Mouse (Mus musculus) brain, embryonic 18.5 days (tissue): Measurements from ENCODE around the gene Sell.

Experiments used
- DNase-seq: peaks from one replicate; pipeline ENCODE4 v3.0.0-alpha.2; 2012; ENCODE audit warnings: low read depth, low spot score

Gene Sell

DNA sequence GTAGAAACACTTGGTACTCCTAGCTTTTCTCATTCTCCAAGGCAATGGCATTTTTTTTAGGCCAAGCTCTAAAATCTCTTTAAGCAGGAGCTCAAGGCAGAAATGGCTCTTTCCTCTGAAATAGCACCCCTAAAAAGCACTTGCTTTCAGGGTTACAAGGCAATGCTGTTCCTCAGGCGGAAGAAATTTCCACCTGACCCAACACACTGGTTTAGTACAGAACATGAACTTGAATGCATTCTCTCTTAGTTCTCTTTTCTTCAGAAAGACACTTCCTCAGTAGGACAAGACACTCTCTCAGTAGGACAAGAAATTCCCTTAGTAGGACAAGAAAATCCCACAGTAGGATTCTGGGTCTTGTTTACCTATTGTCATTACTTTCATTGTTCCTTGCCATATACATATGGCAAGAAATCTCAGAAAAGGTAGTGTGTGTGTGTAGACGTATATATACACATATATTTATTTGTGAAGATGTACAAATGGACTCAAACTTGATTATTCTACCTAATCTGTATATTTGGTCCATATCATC, 12.9 kb downstream of the Sell start:
- no peak for DNase-seq

DNA sequence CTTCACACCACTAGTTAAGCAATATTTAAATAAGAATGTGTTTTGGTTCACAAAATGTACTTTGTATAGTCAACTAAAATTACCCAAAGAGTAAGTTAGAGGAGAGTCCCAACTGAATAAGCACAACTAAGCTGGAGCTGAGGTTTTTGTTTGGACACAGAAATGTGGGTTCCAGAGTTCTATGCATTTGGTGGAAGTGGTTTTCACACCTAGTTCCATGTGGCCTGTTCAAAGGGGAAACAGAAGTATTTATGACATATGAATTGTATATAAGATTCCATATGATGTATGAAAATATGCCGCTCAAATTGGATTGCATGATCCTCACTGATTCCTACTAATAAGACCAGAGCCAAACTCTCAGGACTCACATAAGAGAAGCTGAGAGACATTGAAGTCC, 13.6 kb downstream of the Sell start:
- DNase-seq, result no peak

DNA sequence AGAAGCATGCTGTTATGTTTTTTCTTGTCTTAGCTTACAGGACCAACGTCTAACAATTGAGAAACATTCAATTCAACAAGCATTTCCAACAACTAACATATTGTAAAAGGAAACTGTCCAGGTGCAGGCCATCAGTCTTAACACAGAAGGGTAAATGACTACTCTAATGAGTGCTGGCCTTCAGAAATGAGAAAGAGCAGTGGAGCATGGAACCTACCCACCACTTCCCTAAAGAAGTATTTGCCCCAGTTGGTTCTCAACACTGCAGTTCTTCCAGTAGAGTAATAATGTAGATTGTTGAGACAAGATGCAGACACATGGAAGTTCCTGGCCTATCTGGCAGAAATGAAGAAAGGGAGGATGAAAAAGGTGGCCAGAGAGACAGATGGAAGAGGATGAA, 14.7 kb downstream of the Sell start:
- DNase-seq, result no peak

DNA sequence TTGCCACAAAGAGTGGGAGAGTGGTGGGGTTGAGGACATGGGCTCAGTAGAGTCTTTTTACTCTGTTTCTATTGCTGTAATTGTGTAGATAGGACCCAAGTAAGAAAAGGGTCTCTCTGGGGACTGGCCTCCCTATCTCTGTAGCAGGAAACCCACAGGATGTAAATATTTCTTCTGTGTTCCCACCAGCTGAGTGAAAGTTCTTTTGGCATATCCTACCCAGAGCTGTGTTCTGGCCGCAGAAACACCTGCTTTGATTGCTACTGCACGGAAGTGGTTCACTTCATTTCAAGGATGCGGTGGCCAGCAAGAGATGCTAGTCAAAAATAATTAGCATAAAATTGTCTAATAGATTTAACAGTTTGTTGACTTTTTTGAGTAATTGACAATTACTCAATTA, 15.2 kb downstream of the Sell start:
- no peak for DNase-seq

DNA sequence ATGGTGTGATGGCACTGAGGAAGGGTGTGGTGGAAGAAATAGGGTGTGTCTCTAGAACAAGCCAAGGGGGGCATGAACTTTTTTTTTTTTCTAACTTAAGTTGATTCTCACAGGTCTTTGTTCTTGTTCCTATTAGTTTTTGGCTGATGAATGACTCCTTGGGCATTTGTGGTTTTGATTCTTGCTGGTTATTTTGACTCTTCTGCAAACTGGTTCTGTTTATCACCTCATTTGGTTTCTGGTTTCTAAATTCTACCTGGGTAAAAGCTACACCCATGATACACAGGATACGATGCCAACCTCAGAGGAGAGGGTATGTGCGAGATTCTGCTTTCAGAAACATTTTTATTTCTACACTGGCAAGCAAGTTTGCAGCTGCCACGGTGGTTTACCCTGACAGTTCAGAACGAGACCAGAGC, 16.6 kb downstream of the Sell start:
- no peak for DNase-seq

DNA sequence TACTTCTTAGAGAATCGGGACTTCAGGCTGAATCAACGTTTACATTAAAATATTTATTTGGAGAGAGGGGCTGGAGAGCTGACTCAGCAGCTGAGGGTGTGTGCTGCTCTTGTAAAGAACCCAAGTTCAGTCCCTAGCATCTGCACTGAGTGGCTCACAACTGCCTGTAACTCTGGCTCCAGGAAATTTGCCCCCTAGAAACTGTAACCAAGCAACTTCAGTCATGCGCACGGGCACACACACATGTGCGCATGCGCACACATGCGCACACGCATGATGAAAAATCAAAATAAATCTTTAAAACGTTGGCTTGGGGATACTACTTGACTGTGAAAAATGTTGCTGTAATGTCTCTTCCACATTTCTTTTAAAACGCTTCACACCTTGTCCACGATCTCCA, 17.3 kb downstream of the Sell start:
- DNase-seq, result no peak

DNA sequence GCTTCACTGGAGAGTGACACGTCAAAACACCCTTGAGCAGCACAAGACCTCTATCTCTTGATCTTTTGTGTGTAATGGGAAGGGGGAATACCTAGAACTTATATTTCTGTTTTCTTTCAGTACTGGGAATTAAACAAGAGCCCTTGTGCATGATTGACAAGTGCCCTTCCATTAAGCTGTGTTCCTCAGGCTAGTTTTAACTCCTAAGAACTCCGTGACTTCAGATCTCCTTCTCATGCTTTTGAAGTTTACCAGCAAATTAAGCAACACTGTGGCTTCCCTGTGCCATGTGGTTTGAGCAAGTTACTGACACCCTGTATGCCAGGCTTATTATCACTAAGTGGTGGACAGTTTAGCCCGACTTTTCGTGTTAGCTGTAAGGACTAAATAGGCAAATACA, 21.3 kb downstream of the Sell start:
- no peak for DNase-seq

DNA sequence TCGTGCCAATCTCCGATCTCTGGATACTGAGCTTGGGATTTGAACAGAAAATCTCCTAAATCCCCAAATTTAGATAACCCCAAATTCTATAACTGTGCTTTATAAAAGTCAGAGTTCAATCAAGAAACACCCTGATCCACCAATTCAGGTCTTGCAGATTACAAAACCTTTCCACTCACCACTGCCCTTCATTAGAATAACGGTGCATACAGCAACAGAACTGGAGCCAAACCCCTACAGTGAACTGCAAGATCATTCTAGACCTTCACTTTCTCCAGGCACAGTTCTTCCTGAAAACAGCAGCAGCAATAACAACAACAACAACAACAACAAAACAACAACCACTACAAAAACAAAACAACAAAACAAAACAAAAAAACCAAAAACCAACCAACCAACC, 25.0 kb downstream of the Sell start:
- DNase-seq, result no peak

DNA sequence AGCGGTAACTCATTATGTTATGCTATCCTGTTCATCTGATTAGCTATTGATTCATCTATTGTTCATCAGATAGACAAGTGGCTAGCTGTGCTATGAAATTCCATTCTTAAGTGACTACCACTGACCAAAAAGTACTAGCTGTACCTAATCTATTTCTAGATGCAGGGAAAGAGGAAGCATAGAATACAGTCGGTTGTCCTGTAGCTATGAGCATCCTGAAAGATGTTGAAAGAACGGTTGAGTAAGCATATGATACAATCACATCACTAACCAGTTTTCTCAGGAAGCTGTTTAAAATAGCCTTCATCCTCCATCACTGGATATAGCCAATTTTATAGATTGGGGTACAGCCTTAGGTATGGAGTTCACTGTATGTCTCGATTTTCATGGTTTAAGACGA, 26.1 kb downstream of the Sell start:
- DNase-seq, result no peak

DNA sequence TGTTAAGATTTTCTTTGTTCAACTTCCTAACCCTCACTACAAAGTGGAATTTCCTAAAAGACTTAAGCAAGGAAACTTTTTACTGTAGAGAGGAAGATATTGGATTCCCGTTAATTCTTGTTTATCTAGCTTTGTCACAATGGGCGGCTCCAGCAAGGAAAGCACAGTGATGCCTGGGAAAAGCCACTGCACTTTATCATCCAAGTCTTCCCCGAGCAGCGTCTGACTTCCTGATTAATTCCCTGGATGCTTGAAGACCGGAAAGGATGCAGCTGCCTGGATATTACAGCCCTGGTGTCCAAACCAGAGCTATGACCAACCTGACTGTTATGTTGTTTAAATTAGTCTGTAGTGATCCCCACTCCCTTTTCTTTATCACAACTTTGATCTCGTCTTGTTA, 35.0 kb downstream of the Sell start:
- DNase-seq, result no peak

DNA sequence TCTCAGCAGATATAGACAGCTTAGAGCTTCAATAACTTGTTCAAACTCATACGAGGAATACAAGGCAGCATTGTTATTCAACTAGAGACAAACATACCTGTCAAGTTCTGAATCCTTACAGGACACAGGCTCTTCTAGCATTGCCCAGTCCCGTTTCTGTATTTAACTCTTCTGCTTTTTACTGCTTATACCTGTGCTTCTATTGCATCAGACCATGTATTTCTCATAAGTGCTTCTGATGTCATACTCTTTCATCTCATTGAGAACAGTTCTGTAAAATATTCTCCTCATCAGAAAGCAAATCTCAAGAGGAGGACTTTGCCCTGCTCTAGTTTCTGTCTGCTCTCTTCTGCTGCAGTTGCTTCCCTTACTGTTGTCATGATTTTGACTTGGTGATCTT, 36.1 kb downstream of the Sell start:
- DNase-seq, result no peak

DNA sequence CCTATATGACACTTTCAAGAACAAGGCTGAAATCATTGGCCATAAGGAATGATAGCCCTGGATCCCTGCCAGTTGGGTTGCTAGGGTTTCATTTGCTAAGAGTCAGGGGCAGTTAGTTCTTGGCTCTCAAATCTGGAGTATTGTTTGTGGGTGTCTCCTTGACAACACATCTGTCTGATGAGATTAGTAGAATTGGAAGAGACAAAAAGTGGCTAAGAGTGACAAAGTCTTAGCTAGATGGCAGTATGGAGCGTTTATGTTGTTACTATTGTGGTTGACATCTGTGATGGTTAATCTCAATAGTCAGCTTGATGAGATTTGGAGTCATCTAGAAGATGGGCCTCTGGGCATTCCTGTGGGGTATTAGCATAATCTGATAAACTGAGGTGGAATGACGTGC, 36.6 kb downstream of the Sell start:
- no peak for DNase-seq

DNA sequence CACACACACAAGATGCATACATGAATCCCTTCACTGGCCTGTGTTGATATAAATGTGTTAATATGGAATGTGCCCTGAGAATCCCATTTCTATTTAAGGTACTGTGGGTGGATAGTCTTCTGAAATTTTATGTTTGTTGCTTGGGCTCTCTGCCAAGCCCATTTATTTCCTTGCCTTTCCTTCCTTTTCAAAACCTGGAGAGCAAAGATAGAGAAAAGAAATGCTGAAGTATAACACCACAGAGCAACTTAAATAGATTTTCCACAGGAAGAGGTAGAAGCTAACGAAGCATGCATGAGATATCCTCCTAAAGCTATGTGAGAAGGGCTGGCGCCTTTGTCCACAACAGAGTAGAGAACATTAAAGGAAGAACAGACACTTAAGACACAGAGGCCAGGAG, 48.0 kb downstream of the Sell start:
- DNase-seq, result no peak

DNA sequence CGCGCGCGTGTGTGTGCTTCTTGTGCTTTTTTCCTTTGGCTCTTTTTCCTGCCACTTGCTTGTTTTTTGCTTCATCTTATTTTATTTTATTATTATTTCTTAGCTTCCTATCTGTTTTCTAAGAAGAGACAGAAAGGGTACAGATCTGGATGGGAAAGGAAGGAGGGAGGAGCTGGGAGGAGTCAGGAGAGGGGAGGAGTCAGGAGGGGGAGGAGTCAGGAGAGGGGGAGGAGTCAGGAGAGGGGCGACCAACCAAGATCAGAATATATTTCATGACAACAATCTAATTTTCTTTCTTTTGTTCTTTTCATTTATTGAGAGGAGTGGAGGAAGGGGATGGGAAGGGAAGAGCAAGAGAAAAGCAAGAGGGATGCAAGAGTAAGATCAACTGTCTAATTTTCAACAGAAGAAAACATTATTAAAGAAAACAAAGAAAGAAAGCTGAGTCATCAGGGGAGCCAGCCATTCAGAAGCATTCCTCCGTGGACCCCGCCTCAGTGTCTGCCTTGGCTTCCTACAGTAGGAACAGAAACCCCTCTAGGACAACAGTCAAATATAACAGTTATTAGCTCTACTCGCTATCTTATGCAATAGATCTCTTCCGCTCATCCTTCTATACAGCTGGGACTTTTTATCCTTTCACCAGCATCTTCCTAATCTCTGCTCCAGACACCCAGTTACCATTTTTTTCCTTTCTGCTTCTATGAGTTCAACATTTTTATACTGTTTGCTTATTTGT, 49.0 kb downstream of the Sell start:
- no peak for DNase-seq

DNA sequence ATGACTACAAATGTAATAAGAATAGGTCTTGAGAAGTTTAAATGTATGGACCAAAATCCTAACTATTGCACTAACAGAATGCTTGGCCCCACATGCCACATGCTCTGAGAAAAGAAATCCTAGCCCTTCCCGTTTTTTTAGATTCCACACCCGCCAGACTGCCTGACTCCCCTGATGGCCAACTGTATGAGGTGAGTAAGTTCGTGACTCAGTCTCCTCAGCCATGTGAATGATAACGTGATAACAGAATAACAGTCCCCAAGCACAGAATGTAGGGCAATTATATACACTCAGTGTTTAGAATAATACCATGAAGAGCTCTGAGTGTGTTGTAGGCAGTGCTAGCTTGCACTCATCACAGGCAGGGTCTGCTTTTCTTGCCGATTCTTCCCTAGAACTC, 52.5 kb downstream of the Sell start:
- DNase-seq, result no peak

DNA sequence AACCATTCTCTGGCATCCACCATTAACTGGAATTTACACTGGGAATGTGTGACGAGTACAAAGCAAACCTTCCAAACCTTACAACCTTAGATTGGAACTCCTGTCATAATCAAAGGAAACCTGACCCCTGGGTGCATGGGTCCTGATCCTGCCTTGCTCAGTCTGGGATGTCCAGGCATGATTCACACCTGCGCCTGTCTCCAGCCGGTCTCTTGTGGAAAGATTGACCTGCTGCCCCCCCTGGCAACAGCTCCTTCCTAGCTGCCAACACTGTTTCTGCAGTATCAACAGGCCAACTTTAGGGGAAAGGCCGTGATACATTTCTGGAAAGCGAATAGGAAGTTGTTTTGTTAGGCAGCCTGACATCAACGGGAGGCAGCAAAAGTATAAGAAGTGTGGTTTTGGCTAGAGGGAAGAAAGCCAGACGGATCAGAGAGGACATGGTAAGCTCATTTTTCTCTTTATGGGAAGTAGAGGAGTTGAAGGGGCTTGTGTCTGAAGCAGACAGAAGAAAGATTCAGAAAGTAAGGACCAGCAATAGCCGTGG, 53.2 kb downstream of the Sell start, which contains the start of gene Selp:
Gene Selp, plus strand, starts transcription at position 318 of the 547 bp plus-strand sequence.
- no peak for DNase-seq

DNA sequence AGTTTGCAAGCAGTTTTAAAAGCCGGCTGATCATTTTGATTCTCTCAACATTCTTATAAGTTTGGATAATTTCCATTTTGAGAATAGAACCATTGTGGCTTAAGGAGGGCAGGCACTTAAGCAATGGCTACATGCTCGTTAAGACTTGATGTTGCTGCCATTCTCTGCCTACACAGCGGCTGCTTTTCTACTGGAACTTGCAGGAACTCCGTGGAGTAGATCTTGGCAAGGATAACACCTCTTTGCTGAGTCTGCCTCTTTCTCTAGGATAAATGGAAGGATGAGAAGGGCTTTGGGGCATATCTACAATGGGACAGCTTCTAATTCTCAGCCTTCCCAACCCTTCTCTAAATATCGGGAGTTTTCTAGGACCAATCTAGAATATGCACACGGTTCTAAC, 53.9 kb downstream of the Sell start:
- no peak for DNase-seq

DNA sequence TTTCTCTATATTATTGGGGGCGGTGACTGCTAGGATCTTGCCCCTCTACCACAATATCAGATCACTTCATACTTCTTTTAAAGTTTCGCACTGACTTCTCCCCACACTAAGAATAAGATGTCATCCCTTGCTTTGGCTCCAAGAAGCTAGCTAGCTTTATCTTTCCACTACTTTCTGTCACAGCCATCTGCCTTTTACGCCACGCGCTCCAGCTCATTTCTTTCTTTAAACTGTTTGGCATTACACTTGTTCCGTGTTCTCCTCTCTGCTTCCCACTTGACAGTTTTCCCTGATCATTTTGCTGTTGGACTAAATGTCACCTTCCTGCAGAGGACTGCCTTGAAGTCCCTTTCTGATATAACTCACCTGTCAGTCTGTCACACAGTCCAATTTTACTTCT, 56.1 kb downstream of the Sell start:
- DNase-seq, result no peak

DNA sequence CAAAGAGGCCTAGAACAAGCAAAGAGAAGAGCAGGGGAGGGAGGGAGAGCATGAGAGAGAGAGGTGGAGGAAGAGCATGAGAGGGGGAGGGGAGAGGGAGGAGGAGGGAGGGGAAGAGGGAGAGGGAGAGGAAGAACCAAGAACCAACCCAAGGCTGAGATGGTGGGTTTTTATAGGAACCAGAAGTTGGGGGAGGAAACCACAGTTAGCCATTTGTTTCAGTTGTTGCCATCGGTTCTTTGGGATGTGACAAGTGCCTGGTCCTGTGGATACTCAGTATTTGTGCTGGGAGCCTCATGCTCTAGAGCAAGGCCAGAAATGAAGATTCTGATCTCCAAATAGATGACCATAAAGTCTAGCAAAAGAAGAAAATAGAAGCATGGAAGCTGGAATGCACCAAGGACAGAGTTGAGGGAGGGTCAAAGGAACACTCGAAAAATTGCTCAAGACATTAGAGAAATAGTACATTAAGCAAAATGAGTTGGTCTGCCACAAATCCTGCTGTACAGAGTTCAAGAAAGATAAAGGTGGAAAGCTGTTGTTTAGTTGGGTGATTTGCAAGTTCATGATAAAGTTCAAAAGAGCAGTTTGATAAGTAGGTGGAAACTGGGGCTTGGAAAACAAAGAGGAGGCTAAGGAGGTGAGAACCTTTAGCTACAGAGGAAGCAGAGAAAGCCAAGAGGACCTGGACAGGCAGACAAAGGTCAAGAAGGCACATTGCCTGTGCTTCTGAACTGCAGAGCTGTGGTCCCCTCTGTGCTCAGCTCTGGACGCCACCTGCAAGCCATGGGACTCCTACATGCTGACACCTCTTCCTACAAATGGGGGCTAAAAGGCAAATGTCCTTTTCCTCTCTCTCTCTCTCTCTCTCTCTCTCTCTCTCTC, 58.4 kb downstream of the Sell start:
- DNase-seq, result no peak

DNA sequence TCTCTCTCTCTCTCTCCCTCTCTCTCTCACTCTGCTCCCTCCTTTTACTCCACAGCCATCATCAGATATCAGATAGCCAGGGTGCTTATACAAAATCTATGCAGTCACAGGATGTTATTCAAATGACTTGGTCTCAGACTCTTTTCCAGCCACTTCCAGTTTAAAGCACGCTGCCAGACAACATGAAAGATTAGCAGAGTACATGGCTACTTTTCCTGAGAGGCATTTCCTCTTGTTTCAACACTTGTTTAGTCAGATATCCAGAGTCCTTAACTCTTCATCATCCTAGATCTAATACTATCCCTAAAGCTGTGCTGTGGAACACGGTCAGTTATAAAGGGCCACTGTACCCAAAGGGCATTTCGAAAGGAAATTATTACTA, 59.0 kb downstream of the Sell start:
- DNase-seq, result no peak

DNA sequence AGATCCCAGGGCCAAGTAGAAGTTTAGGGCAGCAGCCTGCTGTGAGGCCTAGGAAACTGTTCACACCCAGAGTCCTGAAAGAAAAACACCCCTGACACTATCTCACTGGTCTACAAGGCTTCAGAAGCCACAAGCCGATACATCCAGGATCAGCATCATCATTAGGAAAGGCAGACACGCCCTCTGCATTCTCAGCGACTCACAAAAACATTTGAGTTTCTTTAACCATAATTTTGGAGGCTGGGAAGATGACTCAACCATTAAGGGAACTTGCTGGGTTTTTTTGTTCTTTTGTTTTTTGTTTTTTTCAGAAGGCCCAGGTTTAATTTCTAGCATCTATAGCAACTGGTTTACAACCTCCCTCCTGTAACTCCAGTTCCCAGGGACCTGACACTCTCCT, 62.1 kb downstream of the Sell start:
- DNase-seq, result no peak

DNA sequence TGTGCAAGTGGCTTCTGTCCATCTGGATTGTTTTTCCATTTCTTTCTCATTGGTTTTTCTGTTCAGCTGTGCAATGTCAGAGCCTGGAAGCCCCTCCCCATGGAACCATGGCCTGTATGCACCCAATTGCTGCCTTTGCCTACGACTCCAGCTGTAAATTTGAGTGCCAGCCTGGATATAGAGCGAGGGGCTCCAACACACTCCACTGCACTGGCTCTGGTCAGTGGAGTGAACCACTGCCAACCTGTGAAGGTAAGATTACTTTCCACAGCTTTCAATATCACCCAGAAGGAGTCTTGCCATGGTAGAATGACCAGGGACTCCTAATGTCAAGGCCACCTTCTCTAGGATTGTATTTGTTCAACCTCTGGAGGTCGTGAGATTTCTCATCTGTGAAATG, 68.2 kb downstream of the Sell start:
- no peak for DNase-seq

DNA sequence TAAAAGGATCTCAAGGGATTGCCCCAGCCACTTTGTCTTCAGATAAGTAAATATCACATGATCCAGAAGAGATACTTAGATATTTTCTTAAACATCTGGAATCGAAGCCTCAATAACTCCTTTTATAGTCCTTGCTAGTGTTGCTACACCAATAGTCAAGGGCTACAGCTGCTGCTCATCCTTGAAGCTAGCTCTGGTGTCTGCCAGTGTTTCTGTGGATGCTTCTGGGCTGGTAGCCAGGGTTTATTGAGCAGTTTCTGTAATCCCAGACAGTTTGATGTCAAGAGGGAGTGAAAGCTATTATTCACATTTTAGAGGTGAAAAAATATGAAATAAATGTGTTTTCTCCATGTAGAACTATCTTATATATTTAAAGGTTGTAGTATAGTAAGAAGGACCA, 70.8 kb downstream of the Sell start:
- no peak for DNase-seq
